Mouse (Mus musculus): ENCODE measurements around the gene Rnf157. TPM values are rescaled to one million over a fixed set of nuclear protein-coding genes. Genes with fewer than 3 reads are reported as not detected.

The Rnf157 gene
- polyA plus RNA-seq, 2 experiments = 17.3 to 20.1 TPM

- Histone ChIP-seq H3K4me1 (ENCODE audit: control insufficient read depth, insufficient read depth, low read length) (no peaks in the 10 kb centered on the region), H3K27me3 (ENCODE audit: control insufficient read depth, insufficient read depth, low read length) (peaks cover 11% of the 10 kb centered on the region), H3K4me3 (replicated peaks; ENCODE audit: low read length) (no peak overlapping the region), H3K4me2 (replicated peaks; ENCODE audit: low read depth, low read length, severe bottlenecking) (no peak overlapping the region), H3K9ac (ENCODE audit: low read depth, low read length, severe bottlenecking) (no peak overlapping the region), H3K27ac (replicated peaks; ENCODE audit: low read depth, low read length) (no peak overlapping the region), H3K9me3 (ENCODE audit: control insufficient read depth, low read length) (no peaks in the 10 kb centered on the region), H3K36me3 (ENCODE audit: control insufficient read depth, insufficient read depth, low read length) (peaks cover 9% of the 10 kb centered on the region)
- DNase-seq (ENCODE audit: low spot score) (no peak), ATAC-seq (ENCODE audit: low FRiP score, low read depth) (no peak)
- WGBS = 78% methylated on average over 6 of the region's 6 CpGs
- TF ChIP-seq POLR2A (IDR thresholded peaks at IDR 0.05; ENCODE audit: borderline replicate concordance, extremely low read depth, insufficient read depth, insufficient read length) = no peak
Observed at GRCm38 (mm10) chr11:116442867-116443177, 30.0 kb upstream of the Rnf157 start.

DNA sequence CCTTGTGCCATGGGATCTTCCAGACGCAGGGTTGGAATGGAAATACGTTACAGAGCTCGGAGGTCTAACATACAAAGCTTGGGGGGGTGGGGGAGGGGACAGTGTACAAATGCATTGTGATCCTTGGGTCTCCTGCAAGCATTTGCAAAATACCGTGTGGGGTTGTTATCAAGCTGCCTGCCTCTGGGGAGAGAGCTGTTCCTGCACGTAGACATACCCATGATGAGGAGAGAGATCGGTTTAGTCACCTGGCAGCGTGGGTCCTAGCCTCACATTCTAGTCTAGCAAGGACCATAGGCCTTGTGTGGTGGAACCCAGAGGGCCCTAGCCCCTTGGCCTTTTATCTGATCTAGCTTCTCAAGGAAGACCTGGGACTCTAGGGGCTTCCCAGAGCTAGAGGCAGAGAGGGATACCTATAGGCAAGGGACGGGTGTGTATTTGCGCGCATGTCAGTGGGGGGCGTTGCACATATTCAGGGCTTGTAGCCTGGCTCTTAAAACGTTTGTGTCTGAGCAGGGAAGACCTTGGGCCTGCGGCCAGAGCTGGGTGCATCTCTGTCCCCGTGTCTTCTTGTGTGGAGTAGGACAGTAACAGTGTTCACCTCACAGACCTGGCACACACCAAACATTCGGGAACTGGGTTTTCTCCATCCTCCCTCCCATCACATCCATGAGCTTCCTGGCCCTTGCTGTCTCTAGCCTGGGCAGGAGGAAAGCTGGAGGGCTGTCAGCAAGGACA is 29.5 kb upstream of the Rnf157 start:
- H3K4me2 ChIP-seq (replicated peaks; ENCODE audit: low read depth, low read length, severe bottlenecking) = no peak overlapping the region
- no peaks in the 10 kb centered on the region for H3K4me1 ChIP-seq (ENCODE audit: control insufficient read depth, insufficient read depth, low read length)
- H3K36me3 ChIP-seq (ENCODE audit: control insufficient read depth, insufficient read depth, low read length) = peaks cover 15% of the 10 kb centered on the region
- H3K9me3 ChIP-seq (ENCODE audit: control insufficient read depth, low read length) = no peaks in the 10 kb centered on the region
- peaks cover 11% of the 10 kb centered on the region for H3K27me3 ChIP-seq (ENCODE audit: control insufficient read depth, insufficient read depth, low read length)
- H3K4me3 ChIP-seq (replicated peaks; ENCODE audit: low read length) = no peak overlapping the region
- ATAC-seq (ENCODE audit: low FRiP score, low read depth) (no peak), DNase-seq (ENCODE audit: low spot score) (no peak)
- TF ChIP-seq POLR2A (IDR thresholded peaks at IDR 0.05; ENCODE audit: borderline replicate concordance, extremely low read depth, insufficient read depth, insufficient read length) = no peak
- H3K9ac ChIP-seq (ENCODE audit: low read depth, low read length, severe bottlenecking) = no peak overlapping the region
- H3K27ac ChIP-seq (replicated peaks; ENCODE audit: low read depth, low read length) = no peak overlapping the region
- WGBS = 70% methylated on average over 15 of the region's 15 CpGs

- WGBS = 68% methylated on average over 7 of the region's 7 CpGs
- Histone ChIP-seq H3K4me3 (replicated peaks; ENCODE audit: low read length) (no peak overlapping the region), H3K4me2 (replicated peaks; ENCODE audit: low read depth, low read length, severe bottlenecking) (no peak overlapping the region), H3K36me3 (ENCODE audit: control insufficient read depth, insufficient read depth, low read length) (peaks cover 31% of the 10 kb centered on the region), H3K27ac (replicated peaks; ENCODE audit: low read depth, low read length) (no peak overlapping the region), H3K9ac (ENCODE audit: low read depth, low read length, severe bottlenecking) (no peak overlapping the region), H3K27me3 (ENCODE audit: control insufficient read depth, insufficient read depth, low read length) (no peaks in the 10 kb centered on the region), H3K4me1 (ENCODE audit: control insufficient read depth, insufficient read depth, low read length) (peaks cover 13% of the 10 kb centered on the region), H3K9me3 (ENCODE audit: control insufficient read depth, low read length) (no peaks in the 10 kb centered on the region)
- TF ChIP-seq POLR2A (IDR thresholded peaks at IDR 0.05; ENCODE audit: borderline replicate concordance, extremely low read depth, insufficient read depth, insufficient read length) = no peak
- ATAC-seq (ENCODE audit: low FRiP score, low read depth) = no peak
- DNase-seq (ENCODE audit: low spot score) = no peak
Observed at GRCm38 (mm10) chr11:116440408-116441068, 27.7 kb upstream of the Rnf157 start.

- H3K36me3 ChIP-seq (ENCODE audit: control insufficient read depth, insufficient read depth, low read length) = peaks cover 35% of the 10 kb centered on the region
- TF ChIP-seq POLR2A (IDR thresholded peaks at IDR 0.05; ENCODE audit: borderline replicate concordance, extremely low read depth, insufficient read depth, insufficient read length) = no peak
- WGBS = 73% methylated on average over 19 of the region's 19 CpGs
Observed at GRCm38 (mm10) chr11:116439269-116440240, 26.7 kb upstream of the Rnf157 start.

DNA sequence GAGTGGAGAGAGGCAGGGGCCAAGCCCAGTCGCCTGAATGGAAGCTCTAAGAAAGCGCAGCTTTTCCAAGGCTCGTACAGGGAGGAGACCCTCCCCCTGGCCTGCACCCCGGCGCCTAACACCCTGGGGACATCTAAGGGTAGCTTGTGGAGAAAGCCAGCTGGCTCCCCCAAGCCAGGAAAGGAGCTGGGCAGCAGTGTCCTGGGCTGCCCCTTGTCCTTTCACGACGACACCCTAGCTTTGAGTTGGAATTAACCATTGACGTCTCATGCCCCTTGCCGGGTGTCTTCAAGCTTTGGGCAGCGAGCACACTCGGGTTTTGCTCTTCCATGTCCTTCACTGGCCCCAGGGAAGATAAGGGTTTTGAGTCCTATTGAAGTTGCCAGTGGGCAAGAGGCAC is 24.7 kb upstream of the Rnf157 start:
- no peak overlapping the region for H3K27ac ChIP-seq (replicated peaks; ENCODE audit: low read depth, low read length)
- ATAC-seq (ENCODE audit: low FRiP score, low read depth) = no peak

More at GRCm38 (mm10) chr11:116439269-116440240, 26.7 kb upstream of the Rnf157 start:
- DNase-seq (ENCODE audit: low spot score) = no peak
- no peak for ATAC-seq (ENCODE audit: low FRiP score, low read depth)
- Histone ChIP-seq H3K4me2 (replicated peaks; ENCODE audit: low read depth, low read length, severe bottlenecking) (no peak overlapping the region), H3K4me1 (ENCODE audit: control insufficient read depth, insufficient read depth, low read length) (peaks cover 18% of the 10 kb centered on the region), H3K9me3 (ENCODE audit: control insufficient read depth, low read length) (no peaks in the 10 kb centered on the region), H3K4me3 (replicated peaks; ENCODE audit: low read length) (no peak overlapping the region), H3K9ac (ENCODE audit: low read depth, low read length, severe bottlenecking) (no peak overlapping the region; the same call in 1 of the 2 replicates), H3K27me3 (ENCODE audit: control insufficient read depth, insufficient read depth, low read length) (no peaks in the 10 kb centered on the region), H3K27ac (replicated peaks; ENCODE audit: low read depth, low read length) (0 out of 2 replicates have a peak overlapping the region, but pooled peaks have one; percentile 3)

More for the DNA sequence above, 24.7 kb upstream of the Rnf157 start:
- 0 out of 2 replicates have a peak overlapping the region, but pooled peaks have one; percentile 32 for H3K9ac ChIP-seq (ENCODE audit: low read depth, low read length, severe bottlenecking)
- no peak for TF ChIP-seq POLR2A (IDR thresholded peaks at IDR 0.05; ENCODE audit: borderline replicate concordance, extremely low read depth, insufficient read depth, insufficient read length)
- WGBS = 78% methylated on average over 11 of the region's 11 CpGs
- H3K4me3 ChIP-seq (replicated peaks; ENCODE audit: low read length) = no peak overlapping the region
- H3K27me3 ChIP-seq (ENCODE audit: control insufficient read depth, insufficient read depth, low read length) = no peaks in the 10 kb centered on the region
- H3K4me1 ChIP-seq (ENCODE audit: control insufficient read depth, insufficient read depth, low read length) = peaks cover 18% of the 10 kb centered on the region
- DNase-seq (ENCODE audit: low spot score) = no peak
- no peak overlapping the region for H3K4me2 ChIP-seq (replicated peaks; ENCODE audit: low read depth, low read length, severe bottlenecking)
- H3K36me3 ChIP-seq (ENCODE audit: control insufficient read depth, insufficient read depth, low read length) = peaks cover 35% of the 10 kb centered on the region
- H3K9me3 ChIP-seq (ENCODE audit: control insufficient read depth, low read length) = no peaks in the 10 kb centered on the region
